Mouse (Mus musculus) embryonic facial prominence, embryonic 13.5 days (tissue): ENCODE data around the gene Tcte1. TPM values are rescaled to one million over a fixed set of nuclear protein-coding genes. Genes with fewer than 3 reads are reported as not detected.
A peak's percentile ranks its signal among the peaks of the same experiment; 100 is the strongest.

ENCODE experiments used
- ATAC-seq: fragments of 200-750 bp; cut with Nextera tagmentation; 2 replicates; pipeline ENCODE4 v1.8.0; 2017; ENCODE audit warnings: low read depth; ENCODE audit not compliant: insufficient number of reproducible peaks, insufficient read depth, low FRiP score, low TSS enrichment
- H3K27ac ChIP-seq: fragments of 300-500 bp; sonication (generic); 2 replicates; pipeline ENCODE4 v1.5.1; 2015; ENCODE audit warnings: moderate library complexity, mild to moderate bottlenecking, inconsistent platforms
- H3K27me3 ChIP-seq: fragments of 300-500 bp; sonication (generic); 2 replicates; pipeline ENCODE4 v1.6.1; 2015; ENCODE audit warnings: mild to moderate bottlenecking, inconsistent platforms
- H3K36me3 ChIP-seq: fragments of 300-500 bp; sonication (generic); 2 replicates; pipeline ENCODE4 v1.6.1; 2015; ENCODE audit warnings: mild to moderate bottlenecking, inconsistent platforms
- H3K4me1 ChIP-seq: fragments of 300-500 bp; sonication (generic); 2 replicates; pipeline ENCODE4 v1.6.1; 2015; ENCODE audit warnings: inconsistent platforms
- H3K4me2 ChIP-seq: fragments of 300-500 bp; sonication (generic); 2 replicates; pipeline ENCODE4 v1.6.1; 2015; ENCODE audit warnings: moderate library complexity, mild to moderate bottlenecking, inconsistent platforms
- H3K4me3 ChIP-seq: fragments of 300-500 bp; sonication (generic); 2 replicates; pipeline ENCODE4 v1.5.1; 2015; ENCODE audit warnings: mild to moderate bottlenecking, inconsistent platforms
- H3K9ac ChIP-seq: fragments of 300-500 bp; sonication (generic); 2 replicates; pipeline ENCODE4 v1.6.1; 2015; ENCODE audit warnings: mild to moderate bottlenecking, inconsistent platforms
- H3K9me3 ChIP-seq: fragments of 300-500 bp; sonication (generic); 2 replicates; pipeline ENCODE4 v1.6.1; 2016; ENCODE audit warnings: inconsistent platforms
- WGBS: fragments of 180-500 bp; shearing (Covaris S2); methylation state at CpG from one replicate; pipeline ENCODE4 v1.1.7; 2015; ENCODE audit warnings: mixed read lengths; 5-methylcytosine and 5-hydroxymethylcytosine counted together
- polyA plus RNA-seq: library from polyadenylated mRNA; unstranded; fragments of >200 nt; fragmentation: Nextera tagmentation; extraction: Ambion mirVana; gene quantifications from 2 replicates; pipeline ENCODE4 v1.2.1, GENCODE M21; 2015

The Tcte1 gene
- polyA plus RNA-seq, 1 experiment from 2014 or later, result 1.0 TPM

DNA sequence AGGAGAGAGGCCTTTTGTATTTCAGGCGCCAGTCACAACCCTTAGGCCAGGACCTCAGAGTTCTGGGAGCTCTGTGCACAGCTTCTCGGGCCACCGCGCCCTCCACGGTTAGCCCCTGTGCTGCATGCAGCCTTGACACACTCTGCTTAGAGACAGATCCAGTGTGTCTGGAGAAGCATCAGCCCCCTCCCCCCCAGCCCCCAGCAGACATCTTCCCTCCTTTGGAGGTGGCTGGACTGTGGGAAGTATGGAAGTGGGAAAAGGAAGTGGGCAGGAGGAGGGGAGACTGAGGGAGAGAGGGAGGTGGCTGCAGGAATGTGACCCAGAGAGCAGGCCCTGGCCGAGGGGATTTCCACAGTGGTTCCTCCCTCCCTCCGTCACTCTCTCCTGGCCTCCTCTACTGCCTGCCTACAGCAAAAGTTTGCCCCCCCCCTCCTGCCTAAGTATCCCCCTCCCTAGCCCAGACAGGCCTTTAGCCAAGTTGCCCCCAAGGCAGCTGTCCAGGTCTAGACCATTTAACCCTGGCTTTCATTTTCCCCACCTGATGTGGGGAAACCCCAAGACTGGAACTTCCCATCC is 34.1 kb downstream of the Tcte1 start:
- Histone ChIP-seq H3K4me3 (peak overlapping the region; percentile 68; the same call in 1 of the 2 replicates), H3K36me3 (peaks cover 3% of the 10 kb centered on the region; the same call in 1 of the 2 replicates), H3K4me2 (peak overlapping the region; percentile 97; the same call in 1 of the 2 replicates), H3K27me3 (peaks cover 25% of the 10 kb centered on the region), H3K9ac (peak overlapping the region; percentile 51), H3K27ac (no peak overlapping the region), H3K9me3 (no peaks in the 10 kb centered on the region), H3K4me1 (peaks cover 30% of the 10 kb centered on the region)
- 58% methylated on average over 7 of the region's 7 CpGs for WGBS
- no peak for ATAC-seq

DNA sequence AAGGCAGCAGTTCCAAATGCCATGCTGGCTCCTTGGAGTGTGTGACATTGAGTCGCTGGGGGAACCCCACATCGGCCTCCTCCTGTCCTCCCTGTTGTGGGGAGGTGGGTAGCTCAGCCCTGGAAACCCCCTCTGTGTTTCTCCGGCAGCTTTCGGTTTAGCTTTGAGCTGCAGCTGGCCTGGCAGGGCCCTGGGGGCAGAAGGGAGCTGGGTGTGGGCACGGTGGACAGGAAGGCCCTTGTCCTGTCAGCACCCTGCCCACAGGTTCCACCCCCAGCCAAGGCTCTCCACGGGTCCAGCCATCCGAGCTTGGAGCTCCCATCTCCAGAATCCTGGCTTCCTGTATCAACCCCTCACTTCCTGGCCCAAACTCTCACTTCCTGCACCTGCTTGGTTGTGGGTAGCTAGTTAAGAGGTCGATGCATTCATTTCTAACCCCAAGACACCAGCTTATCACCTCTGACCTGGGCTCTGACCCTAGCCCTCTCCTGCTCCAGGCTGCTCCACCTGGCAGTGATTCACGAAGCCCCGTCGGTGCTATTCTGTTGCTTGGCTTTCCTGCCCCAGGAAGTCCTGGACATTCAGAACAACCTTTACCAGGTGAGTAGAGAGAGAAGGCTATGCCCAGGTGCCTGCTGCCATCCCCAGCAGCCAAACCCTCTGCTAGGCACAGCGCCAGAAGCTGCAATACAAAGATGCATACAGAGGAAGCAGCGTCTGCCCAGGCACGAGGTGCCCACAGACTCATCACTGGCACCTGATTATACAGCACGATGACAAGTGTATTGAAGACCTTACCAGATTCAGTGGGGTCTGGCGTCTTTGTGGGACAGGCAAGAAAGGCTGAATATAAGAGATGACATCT is 35.0 kb downstream of the Tcte1 start:
- H3K9me3 ChIP-seq, result no peaks in the 10 kb centered on the region
- H3K9ac ChIP-seq, result no peak overlapping the region
- peaks cover 32% of the 10 kb centered on the region for H3K4me1 ChIP-seq
- no peak overlapping the region for H3K4me2 ChIP-seq
- ATAC-seq, result no peak
- no peak overlapping the region for H3K4me3 ChIP-seq
- H3K36me3 ChIP-seq, result peaks cover 3% of the 10 kb centered on the region; the same call in 1 of the 2 replicates
- WGBS, result 55% methylated on average over 16 of the region's 16 CpGs
- no peak overlapping the region for H3K27ac ChIP-seq
- H3K27me3 ChIP-seq, result peaks cover 25% of the 10 kb centered on the region

DNA sequence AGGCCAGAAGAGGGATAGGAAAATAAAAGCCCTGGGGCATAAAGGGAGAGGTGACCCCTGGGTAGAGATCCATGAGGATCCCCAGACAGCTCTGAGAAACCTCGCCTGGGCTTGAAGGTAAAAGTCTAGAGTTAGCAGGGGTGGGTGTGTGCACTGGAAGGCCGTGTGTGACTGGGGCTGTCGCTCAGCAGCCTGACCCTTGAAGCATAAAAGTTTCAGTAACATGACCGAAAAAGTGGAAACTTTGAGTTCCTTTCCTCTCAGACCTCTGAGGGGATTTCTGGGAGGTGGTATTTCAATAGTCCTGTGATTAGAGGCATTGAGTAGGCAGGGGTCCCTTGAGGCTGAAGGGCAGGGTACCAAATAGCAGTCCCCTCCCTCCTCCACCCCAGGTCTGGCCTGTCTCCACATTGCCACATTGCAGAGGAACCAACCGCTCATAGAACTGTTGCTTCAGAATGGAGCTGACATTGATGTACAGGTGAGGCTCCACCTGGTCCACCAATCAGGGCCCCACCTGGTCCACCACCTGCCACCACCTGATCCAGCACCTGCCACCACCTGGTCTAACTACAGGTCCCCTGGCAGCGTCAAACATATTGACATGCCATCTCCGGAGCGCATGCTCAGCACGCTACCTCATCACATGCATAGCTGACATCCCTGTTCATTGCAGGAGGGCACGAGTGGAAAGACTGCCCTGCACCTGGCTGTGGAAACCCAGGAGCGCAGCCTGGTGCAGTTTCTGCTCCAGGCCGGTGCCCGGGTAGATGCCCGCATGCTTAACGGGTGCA is 36.7 kb downstream of the Tcte1 start:
- H3K9ac ChIP-seq, result no peak overlapping the region
- WGBS, result 84% methylated on average over 15 of the region's 15 CpGs
- no peak overlapping the region for H3K4me3 ChIP-seq
- H3K9me3 ChIP-seq, result no peaks in the 10 kb centered on the region
- H3K27ac ChIP-seq, result no peak overlapping the region
- peaks cover 17% of the 10 kb centered on the region for H3K27me3 ChIP-seq
- H3K4me1 ChIP-seq, result peaks cover 35% of the 10 kb centered on the region
- H3K36me3 ChIP-seq, result peaks cover 3% of the 10 kb centered on the region; the same call in 1 of the 2 replicates
- no peak for ATAC-seq
- no peak overlapping the region for H3K4me2 ChIP-seq

DNA sequence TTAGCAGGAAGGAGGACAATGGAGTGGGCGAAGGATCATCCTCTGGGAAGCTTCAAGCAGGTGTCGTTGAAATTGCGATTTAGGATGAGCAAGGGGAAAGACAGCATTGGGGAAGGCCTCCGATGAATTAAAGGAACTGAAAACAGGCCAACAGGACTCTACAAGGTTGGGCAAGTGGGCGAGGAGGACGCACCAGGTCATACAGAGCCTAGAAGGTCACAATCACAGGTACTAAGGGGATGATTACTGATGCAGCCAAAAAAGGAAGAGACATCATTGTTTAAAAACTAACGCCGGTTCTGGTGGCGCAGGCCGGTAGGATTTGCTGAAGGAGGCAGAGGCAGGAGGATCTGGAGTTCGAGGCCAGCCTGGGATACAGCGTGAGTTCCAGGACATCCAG is 40.0 kb downstream of the Tcte1 start:
- Histone ChIP-seq H3K4me1 (peaks cover 32% of the 10 kb centered on the region), H3K9me3 (no peaks in the 10 kb centered on the region), H3K4me2 (peak overlapping the region; percentile 97), H3K27me3 (no peaks in the 10 kb centered on the region), H3K27ac (no peak overlapping the region), H3K36me3 (peaks cover 35% of the 10 kb centered on the region), H3K4me3 (peak overlapping the region; percentile 81), H3K9ac (peak overlapping the region; percentile 94; the same call in 1 of the 2 replicates)
- no peak for ATAC-seq
- WGBS, result 77% methylated on average over 12 of the region's 12 CpGs

DNA sequence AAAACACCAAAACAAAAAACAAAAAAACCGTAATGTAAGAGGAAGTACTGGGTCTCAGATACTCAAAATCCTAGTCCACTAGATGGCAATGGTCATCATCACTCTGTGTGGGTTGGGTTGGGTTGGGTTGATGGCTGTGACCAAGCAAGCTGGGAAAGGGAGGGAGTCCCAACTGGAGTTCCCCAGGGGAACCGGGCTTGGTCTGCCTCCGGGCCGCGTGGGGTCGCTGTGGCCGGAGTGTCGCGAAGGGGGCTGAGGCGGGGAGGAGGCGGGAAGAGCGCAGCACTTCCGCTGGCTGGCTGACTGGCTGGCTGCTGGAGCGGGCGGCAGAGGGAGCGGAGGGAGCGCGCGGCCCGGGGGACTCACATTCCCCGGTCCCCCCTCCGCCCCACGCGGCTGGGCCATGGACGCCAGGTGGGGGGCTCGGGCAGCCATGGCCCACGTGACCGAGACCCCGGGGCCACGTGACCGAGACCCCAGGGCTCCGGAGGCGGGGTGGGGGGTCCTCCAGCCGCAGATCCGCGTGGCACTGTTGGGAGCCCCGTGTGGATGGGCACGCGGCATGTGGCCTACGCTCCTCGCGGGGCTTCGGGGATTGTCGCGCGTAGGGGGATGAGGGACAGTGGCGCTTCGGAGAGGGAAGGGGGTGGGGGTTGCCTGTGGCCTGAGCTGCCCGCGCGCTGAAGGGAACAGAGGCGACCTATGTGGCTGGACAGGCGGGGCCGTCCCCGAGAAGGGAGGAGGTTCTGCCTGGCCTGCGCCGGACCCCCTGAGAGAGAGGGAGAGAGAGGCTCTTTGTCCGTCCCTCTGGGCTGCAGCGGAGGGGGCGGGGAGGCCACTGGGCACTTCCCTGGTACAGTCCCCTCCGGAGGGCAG is 40.7 kb downstream of the Tcte1 start, which contains the start of gene Slc35b2:
Slc35b2 (plus strand) TSS at position 220 of the 876 bp plus-strand sequence.
- Histone ChIP-seq H3K9me3 (no peaks in the 10 kb centered on the region), H3K36me3 (peaks cover 42% of the 10 kb centered on the region), H3K4me2 (peak within 1 kb of the TSS; percentile 97), H3K27ac (peak within 1 kb of the TSS; percentile 86), H3K4me1 (peaks cover 32% of the 10 kb centered on the region), H3K27me3 (no peaks in the 10 kb centered on the region), H3K4me3 (peak within 1 kb of the TSS; percentile 81), H3K9ac (peak within 1 kb of the TSS; percentile 94)
- under 1% methylated on average over 60 of the region's 61 CpGs for WGBS
- ATAC-seq, result peak; percentile 74

DNA sequence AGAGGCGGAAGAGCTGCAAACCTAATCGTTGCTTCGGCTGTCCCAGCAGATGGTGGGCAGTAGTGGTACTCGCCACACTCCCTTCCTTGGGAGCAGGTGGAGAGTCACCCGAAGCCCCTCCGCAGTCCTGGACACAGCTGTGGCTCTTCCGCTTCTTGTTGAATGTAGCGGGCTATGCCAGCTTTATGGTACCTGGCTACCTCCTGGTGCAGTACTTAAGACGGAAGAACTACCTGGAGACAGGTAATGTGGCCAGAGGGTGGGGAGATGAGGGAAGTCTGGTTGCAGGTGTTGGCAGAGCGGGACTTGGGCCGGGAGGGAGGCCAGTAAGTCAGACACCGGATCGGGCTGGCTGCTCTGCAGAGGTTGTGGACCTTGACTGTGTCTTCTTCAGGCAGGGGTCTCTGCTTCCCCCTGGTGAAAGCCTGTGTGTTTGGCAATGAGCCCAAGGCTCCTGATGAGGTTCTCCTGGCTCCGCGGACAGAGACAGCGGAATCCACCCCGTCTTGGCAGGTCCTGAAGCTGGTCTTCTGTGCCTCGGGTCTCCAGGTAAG is 41.4 kb downstream of the Tcte1 start:
- no peak for ATAC-seq
- peaks cover 32% of the 10 kb centered on the region for H3K4me1 ChIP-seq
- peak overlapping the region; percentile 81 for H3K4me3 ChIP-seq
- H3K36me3 ChIP-seq, result peaks cover 49% of the 10 kb centered on the region
- peak overlapping the region; percentile 94 for H3K9ac ChIP-seq
- peak overlapping the region; percentile 86 for H3K27ac ChIP-seq
- peak overlapping the region; percentile 97 for H3K4me2 ChIP-seq
- WGBS, result 7% methylated on average over 18 of the region's 18 CpGs
- no peaks in the 10 kb centered on the region for H3K27me3 ChIP-seq
- H3K9me3 ChIP-seq, result no peaks in the 10 kb centered on the region

DNA sequence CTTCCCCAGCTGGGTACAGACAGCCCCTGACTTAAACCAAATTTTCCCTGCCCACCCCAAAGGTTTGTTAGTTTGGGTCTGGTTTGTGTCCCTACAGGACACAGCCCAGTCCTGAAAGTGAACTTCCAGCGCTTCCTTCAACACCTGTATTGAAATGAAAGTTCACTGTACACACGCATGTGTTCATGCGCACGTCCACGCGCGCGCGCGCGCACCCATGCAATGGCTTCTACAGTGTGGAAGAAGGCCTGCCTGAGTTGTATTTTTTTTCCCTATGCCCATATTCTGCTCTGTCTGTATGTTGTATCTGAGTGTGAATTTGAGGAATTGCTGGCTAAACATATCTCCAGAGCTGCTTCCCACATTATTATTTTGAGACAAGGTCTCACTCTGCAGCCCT is 41.9 kb downstream of the Tcte1 start:
- Histone ChIP-seq H3K4me2 (peak overlapping the region; percentile 97), H3K36me3 (peaks cover 54% of the 10 kb centered on the region), H3K9ac (peak overlapping the region; percentile 94), H3K4me3 (peak overlapping the region; percentile 81), H3K27me3 (no peaks in the 10 kb centered on the region), H3K27ac (no peak overlapping the region), H3K9me3 (no peaks in the 10 kb centered on the region), H3K4me1 (peaks cover 35% of the 10 kb centered on the region)
- ATAC-seq, result no peak
- 91% methylated on average over 11 of the region's 11 CpGs for whole genome bisulfite sequencing

DNA sequence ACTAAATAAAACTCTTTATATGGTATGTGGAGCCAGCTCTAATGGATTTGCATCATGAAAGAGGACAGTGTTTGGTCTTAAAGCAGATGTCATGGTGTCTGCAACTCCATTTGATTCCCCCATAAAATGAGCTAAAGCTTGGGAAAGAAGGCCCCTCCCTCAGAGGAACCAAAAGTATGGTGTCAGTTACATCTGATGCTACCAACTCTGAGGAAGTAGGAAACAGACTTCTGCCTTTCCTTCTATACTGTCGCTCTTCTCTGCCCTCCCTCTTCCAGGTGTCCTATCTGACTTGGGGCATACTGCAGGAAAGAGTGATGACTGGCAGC is 42.8 kb downstream of the Tcte1 start:
- Histone ChIP-seq H3K4me1 (peaks cover 42% of the 10 kb centered on the region), H3K4me3 (no peak overlapping the region), H3K36me3 (peaks cover 61% of the 10 kb centered on the region), H3K9me3 (no peaks in the 10 kb centered on the region), H3K4me2 (no peak overlapping the region), H3K9ac (no peak overlapping the region), H3K27me3 (no peaks in the 10 kb centered on the region), H3K27ac (no peak overlapping the region)
- WGBS, result 74% methylated on average over 1 of the region's 1 CpGs
- no peak for ATAC-seq

DNA sequence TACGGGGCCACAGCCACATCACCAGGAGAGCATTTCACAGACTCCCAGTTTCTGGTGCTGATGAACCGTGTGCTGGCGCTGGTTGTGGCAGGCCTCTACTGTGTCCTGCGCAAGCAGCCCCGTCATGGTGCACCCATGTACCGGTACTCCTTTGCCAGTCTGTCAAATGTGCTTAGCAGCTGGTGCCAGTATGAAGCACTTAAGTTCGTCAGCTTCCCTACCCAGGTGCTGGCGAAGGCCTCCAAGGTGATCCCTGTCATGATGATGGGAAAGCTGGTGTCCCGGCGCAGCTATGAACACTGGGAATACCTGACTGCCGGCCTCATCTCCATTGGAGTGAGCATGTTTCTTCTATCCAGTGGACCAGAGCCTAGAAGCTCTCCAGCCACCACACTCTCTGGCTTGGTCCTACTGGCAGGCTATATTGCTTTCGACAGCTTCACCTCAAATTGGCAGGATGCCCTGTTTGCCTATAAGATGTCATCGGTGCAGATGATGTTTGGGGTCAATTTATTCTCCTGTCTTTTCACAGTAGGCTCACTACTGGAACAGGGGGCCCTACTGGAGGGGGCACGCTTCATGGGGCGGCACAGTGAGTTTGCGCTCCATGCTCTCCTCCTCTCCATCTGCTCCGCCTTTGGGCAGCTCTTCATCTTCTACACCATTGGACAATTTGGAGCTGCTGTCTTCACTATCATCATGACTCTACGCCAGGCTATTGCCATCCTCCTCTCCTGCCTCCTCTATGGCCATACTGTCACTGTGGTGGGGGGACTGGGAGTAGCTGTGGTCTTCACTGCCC is 43.3 kb downstream of the Tcte1 start:
- Histone ChIP-seq H3K36me3 (peaks cover 66% of the 10 kb centered on the region), H3K9me3 (no peaks in the 10 kb centered on the region), H3K4me2 (no peak overlapping the region), H3K4me3 (no peak overlapping the region), H3K27ac (0 out of 2 replicates have a peak overlapping the region, but pooled peaks have one; percentile 34), H3K27me3 (no peaks in the 10 kb centered on the region), H3K4me1 (peaks cover 48% of the 10 kb centered on the region), H3K9ac (peak overlapping the region; percentile 27; the same call in 1 of the 2 replicates)
- ATAC-seq, result no peak
- 65% methylated on average over 18 of the region's 18 CpGs for WGBS

DNA sequence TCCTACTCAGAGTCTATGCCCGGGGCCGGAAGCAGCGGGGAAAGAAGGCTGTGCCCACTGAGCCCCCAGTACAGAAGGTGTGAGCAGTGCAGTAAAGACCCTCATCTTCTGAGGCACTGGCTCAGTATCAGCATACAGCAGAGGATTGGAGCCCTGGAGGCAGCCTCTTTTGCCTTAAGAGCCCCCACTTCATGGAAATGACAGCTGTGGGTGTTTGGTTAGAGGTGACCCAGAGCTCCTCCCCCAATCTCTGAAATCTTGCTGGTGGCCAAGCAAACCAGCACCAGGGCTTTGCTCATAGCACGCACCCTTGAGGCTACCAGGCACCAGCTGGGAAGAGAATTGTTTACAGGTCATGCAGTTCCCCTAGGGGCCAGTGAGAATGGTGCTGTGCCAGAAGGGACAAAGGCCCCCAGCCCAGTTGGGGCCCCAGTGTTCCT is 43.9 kb downstream of the Tcte1 start:
- H3K36me3 ChIP-seq, result peaks cover 70% of the 10 kb centered on the region
- WGBS, result 31% methylated on average over 4 of the region's 4 CpGs
- peaks cover 52% of the 10 kb centered on the region for H3K4me1 ChIP-seq

More for the DNA sequence above, 43.9 kb downstream of the Tcte1 start:
- Histone ChIP-seq H3K27ac (no peak overlapping the region), H3K9ac (0 out of 2 replicates have a peak overlapping the region, but pooled peaks have one; percentile 27), H3K4me2 (no peak overlapping the region), H3K9me3 (no peaks in the 10 kb centered on the region), H3K27me3 (no peaks in the 10 kb centered on the region), H3K4me3 (no peak overlapping the region)
- no peak for ATAC-seq
